Mouse (Mus musculus) liver, embryonic 18 days (tissue): ENCODE results near the gene Grm1. TPM values are rescaled to one million over a fixed set of nuclear protein-coding genes. Genes with fewer than 3 reads are reported as not detected.

Experiments used
- polyA plus RNA-seq: library from polyadenylated mRNA; depleted of rRNA; stranded (reverse); fragments of >200 nt; gene quantifications from 2 replicates; pipeline ENCODE4 v1.2.3, GENCODE M21; 2012; rRNA removed

Gene Grm1
- polyA plus RNA-seq = 0.01 TPM in 1 of 2 replicates, not detected in the other

DNA sequence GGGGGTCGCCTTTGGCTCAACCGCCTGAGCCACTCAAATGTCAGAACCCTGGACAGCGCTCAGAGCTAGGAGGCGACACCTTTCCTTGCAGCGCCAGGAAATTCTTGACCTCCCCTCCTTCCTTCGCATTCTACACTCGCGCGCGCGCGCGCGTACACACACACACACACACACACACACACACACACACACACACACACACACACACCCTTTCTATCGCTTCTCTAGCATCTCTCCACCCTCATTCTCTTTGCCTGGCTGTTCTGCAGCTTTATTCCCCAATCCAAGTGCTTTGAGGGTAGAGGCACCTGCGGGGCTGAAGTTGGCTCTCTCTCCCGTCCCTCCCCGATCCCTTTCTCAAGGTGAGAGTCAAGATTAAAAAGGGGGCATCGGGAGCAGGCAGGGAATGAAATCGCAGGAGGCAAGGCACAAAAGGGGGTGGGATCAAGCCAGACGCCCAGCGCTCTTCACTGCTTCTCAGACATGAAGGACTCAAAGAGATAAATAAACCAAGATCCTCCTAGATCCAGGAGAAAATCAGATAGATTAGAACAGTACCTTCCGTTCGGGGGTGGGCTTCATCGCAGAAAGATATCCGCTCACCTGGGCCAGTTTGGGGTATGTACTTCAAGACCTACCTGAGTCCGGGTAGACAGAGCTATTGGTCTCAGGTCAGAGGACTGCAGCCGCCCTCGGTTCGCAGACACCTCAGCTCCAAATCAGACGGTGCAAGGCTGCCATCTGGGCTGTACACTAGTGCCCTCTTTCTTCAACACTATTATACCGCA lies at the start of gene Grm1:
TSS of gene Grm1 (minus strand) at position 746 of the 788 bp plus-strand sequence.

DNA sequence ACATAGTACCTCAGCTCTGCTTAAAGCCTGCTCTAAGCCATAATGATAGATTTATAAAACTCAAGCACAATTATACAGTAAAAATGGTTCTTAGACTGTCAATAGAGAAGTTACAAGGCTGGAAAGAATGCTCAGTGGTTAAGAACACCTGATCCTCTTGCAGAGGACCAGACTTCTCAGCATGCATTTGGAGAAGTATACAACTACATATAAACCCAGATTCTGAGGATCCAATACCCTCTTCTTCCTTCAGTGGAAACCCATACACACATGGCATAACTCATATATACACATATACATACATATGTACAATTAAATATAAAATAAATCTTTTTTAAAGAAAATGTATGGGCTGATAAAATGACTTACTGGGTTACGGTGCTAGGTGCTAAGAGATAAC lies 401.1 kb downstream of the Grm1 start, which contains the start of gene Gm10944:
TSS of gene Gm10944 (plus strand) at position 301 of the 400 bp plus-strand sequence.

Other genes starting within 250 kb of the Grm1 start
- 2.2 and 2.5 TPM in 2 replicates for gene Shprh, start 67.1 kb upstream of the Grm1 start, polyA plus RNA-seq
- 10.0 and 10.8 TPM in 2 replicates for gene Fbxo30, start 199.0 kb upstream of the Grm1 start, polyA plus RNA-seq